Mouse (Mus musculus): ENCODE data around the gene Pgp. TPM values are rescaled to one million over a fixed set of nuclear protein-coding genes. Genes with fewer than 3 reads are reported as not detected.

The Pgp gene
- total RNA-seq, 2 experiments from 2014 or later, result 44.6 TPM

DNA sequence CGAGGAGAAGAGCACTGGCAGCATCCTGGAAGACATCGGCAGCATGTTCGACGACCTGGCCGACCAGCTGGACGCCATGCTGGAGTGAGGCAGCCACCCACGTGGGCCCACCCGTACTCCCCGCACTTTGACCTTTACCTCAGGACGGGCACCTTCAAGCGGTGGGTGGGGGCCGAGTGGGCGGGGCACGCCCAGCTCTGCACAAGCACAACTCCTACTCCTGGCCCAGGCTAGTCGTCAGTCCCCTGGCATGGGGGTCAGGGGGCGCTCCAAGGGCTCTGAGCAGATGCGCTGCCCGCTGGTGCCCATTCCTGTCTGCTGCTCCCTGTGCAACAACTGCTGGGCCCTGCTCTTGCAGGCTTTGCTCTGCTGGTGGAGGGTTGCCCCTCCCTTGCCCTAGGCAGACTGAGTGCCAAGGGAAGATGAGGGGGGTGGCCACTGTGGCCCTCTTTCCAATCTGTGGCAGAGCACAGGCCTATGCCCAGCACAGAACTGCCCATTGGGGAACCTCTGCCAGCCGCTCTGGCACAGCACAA, 37.0 kb downstream of the Pgp start:
- peak; percentile 38 for DNase-seq
- intact Hi-C loops (cut with DNase I; ENCODE audit: low total_unique reads), result no loop called here

DNA sequence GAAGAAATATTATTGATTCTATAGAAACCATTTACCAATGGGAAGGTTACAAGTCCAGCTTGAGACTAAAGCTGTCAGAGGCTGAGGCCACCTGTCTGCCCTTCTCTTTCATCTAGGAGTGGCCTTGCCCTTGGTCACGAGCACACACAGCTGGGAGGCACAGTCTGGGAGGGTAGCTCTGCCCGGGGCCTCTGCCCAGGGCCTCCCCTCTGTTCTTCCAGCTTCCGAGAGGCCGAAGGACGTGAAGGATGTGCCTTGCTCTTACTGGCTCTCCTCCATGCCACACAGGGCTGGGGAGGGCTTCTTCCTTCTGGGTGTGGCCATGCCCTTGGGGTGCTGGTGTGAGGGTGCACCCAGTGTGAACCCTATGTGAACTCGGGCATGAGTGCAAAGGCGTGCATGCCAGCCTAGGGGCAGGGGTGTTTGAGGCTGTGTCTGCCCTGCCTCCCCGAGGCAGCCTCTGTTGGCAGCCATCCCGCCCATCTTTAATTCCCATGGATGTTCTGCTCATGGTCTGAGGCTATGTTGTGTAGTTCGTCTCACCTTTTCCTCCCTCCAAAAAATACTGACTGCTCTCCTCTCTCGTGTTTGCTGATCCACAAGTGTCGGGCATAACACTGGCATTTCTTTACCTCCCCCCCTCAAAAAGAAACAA, 37.7 kb downstream of the Pgp start:
- intact Hi-C loops (cut with DNase I; ENCODE audit: low total_unique reads), result no loop called here
- DNase-seq, result no peak

DNA sequence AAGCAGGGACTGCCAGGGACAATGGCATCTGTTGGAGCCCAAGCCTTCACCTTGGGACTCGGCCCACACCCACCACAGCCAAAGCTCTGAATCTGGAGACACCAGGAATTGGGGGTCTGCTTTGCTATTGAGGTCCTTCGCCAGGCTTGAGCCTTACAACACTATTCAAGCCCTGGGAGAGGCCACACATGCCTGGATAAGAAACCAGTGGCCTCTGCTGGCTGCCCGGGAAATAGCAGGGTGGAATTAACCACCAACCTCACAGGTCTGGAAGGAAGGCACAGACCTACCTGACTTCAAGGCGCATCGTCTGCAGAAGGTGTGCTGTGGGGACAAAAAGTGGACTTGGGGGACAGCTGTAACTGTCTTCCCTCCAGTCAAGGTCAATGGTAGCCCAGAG, 43.4 kb downstream of the Pgp start:
- DNase-seq, result peak; percentile 45
- intact Hi-C loops (cut with DNase I; ENCODE audit: low total_unique reads), result no loop called here

DNA sequence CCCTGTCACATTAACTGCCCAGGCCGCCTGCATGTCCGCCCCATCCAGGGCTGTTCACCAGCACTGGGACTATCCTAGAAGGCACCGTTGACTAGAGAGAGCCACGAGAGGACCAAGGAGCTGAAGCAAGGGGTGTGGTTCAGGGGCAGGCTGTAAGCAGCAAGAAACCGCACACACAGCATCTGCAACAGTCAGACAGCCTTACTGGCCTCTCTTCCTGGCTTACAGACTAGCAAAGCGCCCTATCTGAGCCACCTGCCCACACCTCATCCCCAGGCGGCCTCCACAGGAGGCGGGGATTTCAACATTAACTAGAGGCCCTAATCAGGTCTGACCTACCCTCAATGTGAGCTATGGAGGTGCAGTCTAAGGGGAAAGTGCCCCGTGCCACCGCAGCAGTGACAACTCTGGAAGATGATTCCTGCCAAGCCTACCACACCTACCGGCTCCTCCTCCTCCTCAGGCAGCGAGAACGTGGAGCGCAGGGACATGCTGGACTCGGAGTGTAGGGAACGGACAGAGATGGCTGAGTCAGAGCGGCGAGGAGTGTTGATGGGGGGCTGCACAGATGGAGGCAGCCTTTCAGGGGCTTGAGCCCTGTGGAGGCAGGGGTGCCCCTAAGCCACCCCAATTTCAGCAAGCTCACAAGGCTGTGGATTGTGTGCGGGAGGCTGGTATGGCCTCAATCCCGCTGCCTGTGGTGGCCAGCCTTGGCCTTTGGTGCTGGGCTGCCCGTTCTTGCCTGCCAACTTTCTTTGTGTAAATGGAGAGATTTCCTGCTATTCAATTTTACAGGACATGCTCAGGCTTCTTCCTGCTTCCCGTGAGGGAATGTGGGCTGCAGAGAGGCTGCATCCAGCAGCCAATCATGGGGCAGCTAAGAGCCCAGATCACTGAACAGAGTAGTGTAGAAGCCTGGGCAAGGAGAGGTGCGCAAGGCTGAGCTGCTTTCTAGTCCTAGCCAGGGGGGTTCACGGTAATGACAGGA, 44.4 kb downstream of the Pgp start:
- DNase-seq, result no peak
- intact Hi-C loops (cut with DNase I; ENCODE audit: low total_unique reads), result loop anchor here (5.0 kb wide), 1 partner anchor 32 kb away; no protein-coding TSS in a partner anchor

DNA sequence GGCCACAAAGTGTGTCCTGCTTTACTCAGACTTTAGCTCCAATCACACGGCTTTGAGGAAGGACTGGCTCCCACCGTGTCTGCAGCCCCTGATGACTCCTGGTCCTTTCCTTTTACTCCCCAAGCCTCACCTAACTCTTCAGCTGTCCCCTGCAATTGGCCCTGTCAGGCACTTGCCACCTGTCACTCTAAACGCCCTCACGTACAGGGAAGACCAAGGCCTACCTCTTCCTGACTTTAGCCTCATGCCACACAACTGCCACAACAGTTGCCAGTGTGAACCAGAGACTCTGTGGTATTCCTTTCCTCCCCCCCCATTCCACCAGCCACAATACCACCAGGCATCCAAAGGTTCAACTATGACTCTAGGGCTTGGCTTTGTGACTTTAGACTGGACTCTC, 50.3 kb downstream of the Pgp start:
- intact Hi-C loops (cut with DNase I; ENCODE audit: low total_unique reads), result no loop called here
- no peak for DNase-seq

Other genes with a start within 250 kb of the Pgp start
- gene Tedc2, start 249.5 kb upstream of the Pgp start, total RNA-seq (2021), result 1 to 10 TPM; 1.9 to 2.3 TPM
- 1 to 10 TPM; 2.4 to 2.7 TPM for gene Ccnf, start 218.9 kb upstream of the Pgp start, total RNA-seq (2021)
- under 1 TPM in 1 of 2 experiments, not detected in 1; 0.09 TPM for gene Abca17, start 119.3 kb upstream of the Pgp start, total RNA-seq (2021)
- 1 to 10 TPM; 9.0 to 9.8 TPM for gene Abca3, start 118.4 kb upstream of the Pgp start, total RNA-seq (2021)
- 10 to 100 TPM; 48.2 to 51.5 TPM for gene Rnps1, start 55.8 kb upstream of the Pgp start, total RNA-seq (2021)
- 100 to 1,000 TPM; 133 to 200 TPM for gene Eci1, start 43.8 kb upstream of the Pgp start, total RNA-seq (2021)
- gene Dnase1l2, start 27.3 kb upstream of the Pgp start, total RNA-seq (2021), result under 1 TPM; 0.76 to 0.89 TPM
- 10 to 100 TPM in 1 of 2 experiments, 1 to 10 TPM in 1; 8.5 to 10.2 TPM for gene E4f1, start 79 bp upstream of the Pgp start, total RNA-seq (2021)
- under 1 TPM in 1 of 2 experiments, not detected in 1; 0.31 TPM for gene Bricd5, start 3.5 kb downstream of the Pgp start, total RNA-seq (2021)
- gene Mlst8, start 8.7 kb downstream of the Pgp start, total RNA-seq (2021), result 10 to 100 TPM; 10.7 to 11.6 TPM
- under 1 TPM; 0.22 to 0.31 TPM for gene Caskin1, start 18.2 kb downstream of the Pgp start, total RNA-seq (2021)
- 10 to 100 TPM; 31.9 to 33.4 TPM for gene Traf7, start 57.5 kb downstream of the Pgp start, total RNA-seq (2021)
- under 1 TPM; 0.21 to 0.27 TPM for gene Rab26, start 63.8 kb downstream of the Pgp start, total RNA-seq (2021)
- gene Pkd1, start 79.4 kb downstream of the Pgp start, total RNA-seq (2021), result 10 to 100 TPM; 32.0 to 36.1 TPM
- gene Tsc2, start 162.2 kb downstream of the Pgp start, total RNA-seq (2021), result 10 to 100 TPM; 50.6 to 53.0 TPM
- gene Nthl1, start 162.3 kb downstream of the Pgp start, total RNA-seq (2021), result 1 to 10 TPM; 2.2 to 3.6 TPM
- 10 to 100 TPM; 36.2 to 46.3 TPM for gene Slc9a3r2, start 179.9 kb downstream of the Pgp start, total RNA-seq (2021)
- not detected for gene Npw, start 188.1 kb downstream of the Pgp start, total RNA-seq (2021)
- 10 to 100 TPM; 13.9 to 16.3 TPM for gene Zfp598, start 199.3 kb downstream of the Pgp start, total RNA-seq (2021)
- not detected for gene Syngr3, start 219.6 kb downstream of the Pgp start, total RNA-seq (2021)
- 10 to 100 TPM; 23.0 to 25.0 TPM for gene Gfer, start 225.8 kb downstream of the Pgp start, total RNA-seq (2021)
- under 1 TPM; 0.44 to 0.94 TPM for gene Noxo1, start 225.8 kb downstream of the Pgp start, total RNA-seq (2021)
- gene Tbl3, start 237.3 kb downstream of the Pgp start, total RNA-seq (2021), result 10 to 100 TPM; 16.3 to 19.6 TPM
- not detected for gene Rnf151, start 247.7 kb downstream of the Pgp start, total RNA-seq (2021)
- gene Rps2, start 247.7 kb downstream of the Pgp start, total RNA-seq (2021), result 100 to 1,000 TPM; 643 to 719 TPM

Measured in gastrocnemius, postnatal 14 days (tissue).